Mouse (Mus musculus) small intestine, adult 2 months (tissue): ENCODE measurements at regions not wholly inside any gene's neighbourhood (a gene's known extent, or its start where the extent isn't known, plus 50 kb on each side); places are given as distances from the start of the nearest gene placed in this dataset.

Source experiments
- H3K27ac ChIP-seq: fragments of 200-500 bp; 2 replicates; pipeline ENCODE4 v1.5.1; 2012; ENCODE audit warnings: low read depth, low read length, control low read depth, inconsistent platforms; ENCODE audit not compliant: insufficient read depth
- H3K27me3 ChIP-seq: fragments of 200-500 bp; 2 replicates; pipeline ENCODE4 v1.6.1; 2012; ENCODE audit warnings: mild to moderate bottlenecking, moderate library complexity, low read length, inconsistent platforms; ENCODE audit not compliant: control insufficient read depth, insufficient read depth
- H3K36me3 ChIP-seq: fragments of 200-500 bp; 2 replicates; pipeline ENCODE4 v1.6.1; 2012; ENCODE audit warnings: mild to moderate bottlenecking, low read length, control low read depth, inconsistent platforms; ENCODE audit not compliant: control insufficient read depth, insufficient read depth
- H3K4me1 ChIP-seq: fragments of 200-500 bp; 2 replicates; pipeline ENCODE4 v1.6.1; 2012; ENCODE audit warnings: low read length, inconsistent platforms, mixed read lengths; ENCODE audit not compliant: control insufficient read depth, insufficient read depth, insufficient read length
- H3K4me3 ChIP-seq: fragments of 200-500 bp; 2 replicates; pipeline ENCODE4 v1.5.1; 2012; ENCODE audit warnings: low read depth, mild to moderate bottlenecking, control low read depth, inconsistent platforms, low read length, moderate library complexity
- CTCF ChIP-seq: fragments of 200-500 bp; IDR thresholded peaks from 2 replicates; pipeline ENCODE4 v1.5.1; 2012; ENCODE audit warnings: low read depth, mild to moderate bottlenecking, control low read depth, inconsistent platforms, low read length, moderate library complexity, mixed read lengths; ENCODE audit not compliant: insufficient replicate concordance, insufficient read length; ENCODE audit errors: extremely low read depth
- POLR2A ChIP-seq: fragments of 200-500 bp; IDR thresholded peaks from 2 replicates; pipeline ENCODE4 v1.6.1; 2012; ENCODE audit warnings: low read depth, mild to moderate bottlenecking, control low read depth, inconsistent platforms, low read length, moderate library complexity
- WGBS: fragments of 180-500 bp; shearing (Covaris S2); methylation state at CpG from one replicate; pipeline ENCODE4 v1.1.7; 2018; 5-methylcytosine and 5-hydroxymethylcytosine counted together

DNA sequence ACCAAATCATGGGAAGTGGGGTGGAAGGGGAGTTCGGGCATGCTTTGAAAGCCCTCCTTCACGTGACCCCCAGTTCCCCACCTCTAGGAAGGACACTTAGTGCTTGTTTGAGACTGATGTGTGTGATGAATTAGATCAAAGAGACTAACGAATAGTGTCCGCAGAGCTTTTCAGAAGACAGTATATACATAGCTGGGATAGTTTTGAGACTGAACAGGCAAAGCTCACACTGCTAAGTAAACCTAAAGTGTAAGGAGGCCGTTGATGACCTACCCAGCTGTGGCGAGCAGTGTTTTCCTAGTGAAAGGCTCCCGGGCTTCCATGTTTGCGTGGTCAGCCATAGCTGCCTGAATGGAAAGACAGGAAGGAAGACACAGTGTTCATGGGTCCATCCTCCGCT, 288.3 kb upstream of the Zfp507 start:
- no peaks in the 10 kb centered on the region for H3K4me1 ChIP-seq
- WGBS = 66% methylated on average over 9 of the region's 9 CpGs
- no peak overlapping the region for H3K27ac ChIP-seq
- no peak overlapping the region for H3K4me3 ChIP-seq
- H3K36me3 ChIP-seq = no peaks in the 10 kb centered on the region
- H3K27me3 ChIP-seq = no peaks in the 10 kb centered on the region
- TF ChIP-seq CTCF (no peak), POLR2A (no peak)

DNA sequence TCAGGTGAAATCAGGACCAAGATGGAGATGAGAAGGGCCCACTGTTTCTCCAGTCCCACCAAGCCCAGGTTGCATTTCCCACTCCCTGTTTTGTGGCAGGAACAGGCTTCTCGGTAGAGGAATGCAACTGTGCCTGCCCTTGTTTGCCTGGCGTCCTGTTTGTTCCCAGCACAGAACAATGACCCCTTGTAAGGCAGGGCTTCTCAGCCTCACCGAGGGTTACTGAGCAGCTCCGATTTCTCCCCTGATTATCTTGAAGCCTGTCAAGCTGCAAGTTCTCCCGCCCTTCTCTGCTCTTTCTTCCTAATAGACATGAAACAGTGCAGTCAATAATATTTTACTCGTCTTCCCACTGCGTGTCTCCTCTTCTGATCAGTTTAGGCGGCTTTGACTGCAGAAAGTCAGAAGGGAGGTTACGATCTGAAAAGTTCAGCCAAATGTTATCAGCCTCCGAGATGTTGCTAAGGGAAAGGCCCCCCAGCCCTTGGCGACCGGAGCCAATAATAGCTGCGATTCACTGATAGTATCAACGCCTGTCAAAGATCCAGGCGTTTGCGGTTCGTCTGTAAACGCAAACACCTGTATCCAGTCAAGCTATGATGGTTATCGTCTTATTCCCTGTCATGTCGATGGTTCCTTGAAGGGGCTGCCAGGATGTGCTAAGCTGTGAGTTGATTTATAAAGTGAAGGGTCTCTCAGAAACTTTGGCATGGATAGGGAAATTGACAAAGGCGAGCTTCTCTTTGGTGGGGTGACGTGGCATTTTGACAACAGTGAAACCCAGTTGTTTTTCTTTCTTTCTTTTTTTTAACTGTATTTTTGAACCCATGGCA, 287.7 kb upstream of the Zfp507 start:
- Histone ChIP-seq H3K4me1 (no peaks in the 10 kb centered on the region), H3K36me3 (no peaks in the 10 kb centered on the region), H3K4me3 (no peak overlapping the region), H3K27me3 (no peaks in the 10 kb centered on the region), H3K27ac (no peak overlapping the region)
- WGBS = 22% methylated on average over 22 of the region's 22 CpGs
- TF ChIP-seq POLR2A (no peak), CTCF (no peak)

DNA sequence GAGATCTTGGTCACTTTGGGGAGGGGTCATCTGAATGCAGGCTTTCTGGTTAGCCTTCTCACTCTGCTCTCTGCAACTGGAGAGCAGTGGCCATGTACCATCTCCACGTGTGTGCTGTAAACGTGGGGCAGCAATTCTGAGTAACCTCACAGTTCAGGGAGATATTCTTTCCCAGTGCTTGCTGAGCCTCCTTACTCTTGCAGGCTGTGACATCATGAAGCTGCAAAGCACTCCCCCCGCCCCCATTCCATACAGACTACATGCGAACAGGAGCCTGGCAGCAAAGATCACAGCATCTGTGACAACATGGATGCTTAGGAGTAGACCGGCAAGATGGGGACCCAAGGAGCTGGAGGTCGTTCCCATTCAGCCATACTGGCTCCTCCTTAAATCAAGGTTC, 284.8 kb upstream of the Zfp507 start:
- Histone ChIP-seq H3K27me3 (no peaks in the 10 kb centered on the region), H3K4me1 (no peaks in the 10 kb centered on the region), H3K27ac (no peak overlapping the region), H3K36me3 (no peaks in the 10 kb centered on the region), H3K4me3 (no peak overlapping the region)
- no peak for TF ChIP-seq POLR2A
- TF ChIP-seq CTCF = no peak
- 80% methylated on average over 6 of the region's 6 CpGs for WGBS

DNA sequence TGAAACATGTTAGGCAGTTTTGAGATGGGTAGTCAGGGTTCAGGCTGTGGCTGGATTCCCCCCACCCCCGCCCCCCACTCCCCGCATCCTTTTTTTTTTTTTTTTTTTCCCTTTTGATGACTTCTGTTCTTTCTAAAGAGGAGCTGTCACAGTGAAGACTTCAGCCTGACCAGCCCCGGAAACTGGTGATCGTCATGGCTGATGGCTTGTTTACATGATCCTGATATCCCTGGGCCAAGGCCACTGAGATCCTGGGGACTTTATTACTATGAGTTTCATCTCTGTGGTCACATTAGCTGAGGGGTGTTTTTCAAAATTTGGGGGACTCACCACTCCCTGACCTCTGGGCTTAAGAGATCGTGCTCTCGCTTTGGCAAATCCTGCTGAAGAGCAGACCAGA, 275.9 kb upstream of the Zfp507 start:
- Histone ChIP-seq H3K4me3 (no peak overlapping the region), H3K4me1 (no peaks in the 10 kb centered on the region), H3K27me3 (no peaks in the 10 kb centered on the region), H3K36me3 (no peaks in the 10 kb centered on the region), H3K27ac (no peak overlapping the region)
- no peak for TF ChIP-seq CTCF
- TF ChIP-seq POLR2A = no peak
- WGBS = 54% methylated on average over 6 of the region's 6 CpGs

DNA sequence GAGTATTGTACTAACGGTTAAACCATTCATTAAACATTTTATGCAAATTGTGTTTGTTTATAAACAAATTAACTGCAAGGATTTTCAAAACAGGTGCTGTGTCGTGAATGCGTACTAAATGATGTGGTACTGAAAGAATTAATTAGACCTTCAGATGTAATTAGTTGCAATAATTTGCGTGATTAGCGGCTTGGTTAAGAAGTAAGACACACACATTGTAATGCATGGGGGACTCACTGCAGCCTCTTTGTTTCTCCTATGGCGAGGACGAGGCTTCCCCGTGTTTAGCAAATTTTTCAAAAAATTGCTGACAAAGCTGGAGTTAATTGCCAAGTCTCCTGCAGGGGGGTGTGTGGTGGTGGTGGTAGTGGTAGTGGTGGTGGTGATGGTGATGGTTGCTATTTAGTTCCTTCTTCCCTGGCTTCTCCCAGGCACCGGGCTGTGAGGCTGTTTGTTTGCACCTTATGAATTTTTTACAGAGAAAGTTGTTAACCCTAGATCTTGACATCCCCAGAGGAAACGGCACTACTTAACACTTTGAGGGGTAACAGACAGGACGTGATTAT, 275.4 kb upstream of the Zfp507 start:
- TF ChIP-seq POLR2A = no peak
- TF ChIP-seq CTCF = no peak

DNA sequence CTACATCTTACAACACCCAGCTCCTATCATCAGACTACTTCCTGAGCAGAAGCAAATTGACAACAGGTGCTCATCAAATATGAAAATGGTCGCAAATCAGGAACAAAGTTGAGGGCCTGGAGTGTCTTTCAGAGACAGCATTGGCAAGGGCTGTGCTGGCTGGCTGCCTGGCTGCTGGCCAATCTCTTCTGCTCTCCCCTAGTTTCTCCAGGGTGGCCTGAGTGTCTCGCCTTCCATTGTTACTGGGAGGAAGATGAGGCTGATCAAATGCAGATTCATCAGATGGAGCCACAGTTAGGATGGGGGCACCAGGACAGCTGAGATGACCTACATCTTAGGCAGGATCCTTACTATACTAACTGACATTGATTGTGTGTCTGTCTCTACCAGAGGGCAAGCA, 274.5 kb upstream of the Zfp507 start:
- H3K4me3 ChIP-seq = no peak overlapping the region
- H3K27me3 ChIP-seq = no peaks in the 10 kb centered on the region
- H3K4me1 ChIP-seq = no peaks in the 10 kb centered on the region
- H3K27ac ChIP-seq = no peak overlapping the region
- WGBS = 71% methylated on average over 2 of the region's 2 CpGs
- TF ChIP-seq POLR2A = no peak
- TF ChIP-seq CTCF = no peak
- H3K36me3 ChIP-seq = no peaks in the 10 kb centered on the region

More for the DNA sequence above, 275.4 kb upstream of the Zfp507 start:
- Histone ChIP-seq H3K4me3 (no peak overlapping the region), H3K27me3 (no peaks in the 10 kb centered on the region), H3K27ac (no peak overlapping the region), H3K36me3 (no peaks in the 10 kb centered on the region), H3K4me1 (no peaks in the 10 kb centered on the region)
- WGBS = 69% methylated on average over 11 of the region's 11 CpGs

DNA sequence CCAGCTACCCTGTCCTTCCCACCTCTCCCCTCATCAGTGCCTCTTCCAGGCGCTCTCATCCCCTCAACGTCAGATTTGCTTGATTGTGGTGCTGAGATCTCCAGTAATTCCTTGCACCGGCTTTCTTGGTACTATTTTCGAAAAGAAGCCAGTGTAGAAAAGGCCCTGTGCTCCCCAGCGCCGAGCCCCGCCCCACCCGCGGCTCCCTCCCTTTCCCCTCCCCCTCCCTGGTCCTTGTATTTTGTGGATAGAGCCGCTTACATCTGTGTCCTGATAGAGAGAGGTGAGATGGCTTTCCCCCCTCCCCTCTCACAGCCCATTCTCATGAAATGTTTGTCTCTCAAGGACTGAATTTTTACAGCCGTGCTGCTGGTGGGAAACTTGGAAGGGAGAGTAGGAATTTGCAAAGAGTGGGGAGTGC, 273.2 kb upstream of the Zfp507 start:
- no peak overlapping the region for H3K4me3 ChIP-seq
- H3K27ac ChIP-seq = no peak overlapping the region
- H3K4me1 ChIP-seq = no peaks in the 10 kb centered on the region
- no peaks in the 10 kb centered on the region for H3K27me3 ChIP-seq
- no peaks in the 10 kb centered on the region for H3K36me3 ChIP-seq
- TF ChIP-seq CTCF (no peak), POLR2A (no peak)
- 15% methylated on average over 11 of the region's 11 CpGs for WGBS
